Mouse (Mus musculus) CD8-positive naive resting alpha-beta T cell, adult 2 months (primary cell): ENCODE results near the gene Ubl4b.

Source experiments
- DNase-seq, 2 experiments: peaks; one replicate each; pipeline ENCODE4 v3.0.0; 2022; ENCODE audit warnings: low read depth in 2 of 2, low spot score in 2 of 2

The Ubl4b gene

DNA sequence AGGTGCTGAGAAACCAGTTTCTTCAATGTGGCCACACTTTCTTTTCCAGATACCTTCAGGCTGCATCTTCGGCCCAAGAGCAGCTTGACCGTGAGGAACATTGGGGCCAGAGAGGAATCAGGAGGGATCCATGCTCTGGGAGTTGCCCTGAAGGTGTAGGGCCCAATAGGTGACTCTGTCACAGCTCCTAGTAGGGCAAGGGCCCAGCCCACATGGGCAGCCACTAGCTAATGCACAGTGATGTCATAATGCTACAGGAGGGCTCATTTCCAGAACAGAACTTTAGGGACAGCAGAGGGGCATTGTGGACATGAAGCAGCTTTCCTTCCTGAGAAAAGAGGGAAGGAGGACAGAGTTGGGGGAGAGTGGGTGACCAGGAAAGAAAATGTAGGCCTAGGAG lies at the start of gene Ubl4b:
TSS of gene Ubl4b (minus strand) at position 232 of the 400 bp plus-strand sequence.
- DNase-seq, result no peak

DNA sequence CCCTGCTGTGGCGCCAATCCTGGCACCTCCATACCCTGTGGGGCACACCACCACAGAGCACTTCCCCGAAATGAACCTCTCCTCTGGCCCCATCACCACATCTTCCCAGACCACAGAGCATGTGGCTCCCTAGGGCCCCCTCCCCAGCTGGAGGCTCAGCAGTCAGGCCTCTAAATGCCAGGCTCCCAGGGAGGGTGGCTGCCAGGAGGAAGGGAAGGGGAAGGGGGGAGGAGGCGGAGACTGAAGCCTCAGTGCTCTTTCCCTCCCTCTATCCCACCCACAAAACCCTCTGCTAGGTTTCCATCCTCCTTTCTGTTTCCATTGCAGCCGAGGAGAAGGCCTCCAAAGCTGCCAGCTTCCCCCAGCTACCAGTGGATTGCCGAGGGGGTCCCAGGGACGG lies 45.3 kb upstream of the Ubl4b start:
- no peak for DNase-seq

DNA sequence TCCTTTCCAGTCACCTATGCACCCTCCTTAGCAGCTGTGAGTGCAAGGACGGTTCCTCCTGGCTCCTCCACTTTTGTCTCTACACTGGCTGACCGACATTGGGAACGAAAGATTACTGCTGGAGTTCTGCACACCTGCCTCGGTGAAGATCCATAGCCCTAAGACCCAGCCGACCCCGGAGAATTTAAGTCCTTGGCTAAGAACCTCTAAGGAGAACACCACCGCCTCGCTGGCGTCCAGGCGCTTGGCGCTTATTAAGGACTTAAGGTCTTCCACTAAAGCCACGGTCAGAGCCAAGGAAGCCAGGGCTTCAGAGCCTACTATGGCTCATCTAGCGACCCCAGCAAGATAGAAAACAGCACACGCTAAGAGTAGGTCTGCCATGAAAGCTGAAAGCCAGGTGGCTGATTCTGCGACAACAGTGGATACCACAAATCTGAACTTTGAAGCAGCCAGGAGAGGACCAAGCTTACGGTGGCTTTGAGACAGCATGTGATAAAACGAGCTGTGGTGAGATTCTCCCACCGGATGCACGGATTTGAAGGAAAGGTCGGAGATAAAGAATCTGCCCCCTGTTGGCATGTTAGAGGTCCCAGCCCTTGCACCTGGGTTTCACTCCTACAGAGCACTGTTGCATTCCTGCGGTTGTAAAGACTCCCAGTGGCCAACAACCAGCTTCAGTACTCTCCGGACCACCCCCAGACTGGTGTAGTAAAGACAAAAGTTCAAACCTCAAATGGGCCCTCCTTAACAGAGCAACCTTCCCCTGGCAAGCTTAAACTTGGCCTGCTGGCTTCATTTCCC lies 42.9 kb upstream of the Ubl4b start:
- DNase-seq, result no peak

DNA sequence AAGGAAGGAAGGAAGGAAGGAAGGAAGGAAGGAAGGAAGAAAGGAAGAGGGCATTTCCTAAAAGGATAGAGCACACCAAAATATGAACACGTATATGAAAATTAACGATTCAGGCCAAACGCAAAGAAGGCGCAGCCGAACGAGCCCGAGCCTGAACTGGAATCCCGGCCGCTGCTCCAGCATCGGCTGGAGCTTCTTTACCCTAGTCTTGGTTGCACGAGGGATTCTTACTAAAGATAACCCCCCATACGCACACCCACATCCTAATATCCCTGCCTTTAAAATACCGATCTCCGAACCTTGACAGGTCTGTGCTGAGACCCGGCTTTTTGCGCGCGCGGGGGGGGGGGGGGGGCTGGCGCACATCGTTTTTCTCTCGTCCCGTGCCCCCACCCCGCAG lies 42.3 kb upstream of the Ubl4b start:
- no peak for DNase-seq

DNA sequence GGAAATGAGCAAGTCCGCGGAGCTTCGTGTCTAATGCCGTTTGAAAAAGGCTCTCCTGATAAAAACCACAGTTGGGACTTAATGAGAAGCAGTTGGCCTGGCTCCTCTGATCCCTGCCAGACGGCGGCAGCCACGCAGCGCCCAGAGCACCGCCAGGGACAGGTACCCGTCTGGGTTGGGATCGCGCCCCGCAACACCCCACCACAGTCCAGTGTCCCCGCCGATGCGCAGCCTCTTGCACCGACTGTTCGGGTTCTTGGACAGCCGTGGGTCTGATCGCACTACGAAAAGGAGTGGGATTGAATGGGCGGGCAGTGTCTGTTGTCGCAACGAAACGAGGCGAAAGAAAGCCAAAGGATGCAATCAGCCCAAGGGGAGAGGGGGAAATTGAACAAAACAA lies 41.7 kb upstream of the Ubl4b start:
- DNase-seq, result no peak

DNA sequence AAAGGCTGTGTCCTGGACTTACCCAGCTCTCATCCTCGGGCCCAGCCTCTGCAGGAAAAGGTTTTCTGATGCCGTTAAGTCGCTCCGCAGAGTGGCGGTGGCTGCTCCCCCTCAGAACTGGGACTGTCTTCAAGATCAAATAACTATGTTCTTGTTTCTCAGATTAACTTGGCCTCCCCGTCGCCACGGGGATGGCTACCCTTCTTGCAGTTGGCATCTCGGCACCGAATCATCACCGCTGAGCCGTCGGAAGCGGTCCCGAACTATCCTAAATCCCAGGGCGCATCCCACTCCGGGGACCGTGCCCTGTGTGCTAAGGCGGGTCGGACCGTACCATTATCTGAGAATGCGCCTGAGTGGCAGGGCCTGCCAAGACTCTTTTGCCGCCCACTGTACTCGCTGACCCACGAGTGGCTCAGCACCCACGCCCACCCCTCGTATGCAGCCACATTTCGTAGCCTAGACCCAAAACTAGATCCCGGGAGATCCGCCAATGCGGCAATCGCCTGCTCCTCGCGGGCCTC lies 41.1 kb upstream of the Ubl4b start:
- no peak for DNase-seq

DNA sequence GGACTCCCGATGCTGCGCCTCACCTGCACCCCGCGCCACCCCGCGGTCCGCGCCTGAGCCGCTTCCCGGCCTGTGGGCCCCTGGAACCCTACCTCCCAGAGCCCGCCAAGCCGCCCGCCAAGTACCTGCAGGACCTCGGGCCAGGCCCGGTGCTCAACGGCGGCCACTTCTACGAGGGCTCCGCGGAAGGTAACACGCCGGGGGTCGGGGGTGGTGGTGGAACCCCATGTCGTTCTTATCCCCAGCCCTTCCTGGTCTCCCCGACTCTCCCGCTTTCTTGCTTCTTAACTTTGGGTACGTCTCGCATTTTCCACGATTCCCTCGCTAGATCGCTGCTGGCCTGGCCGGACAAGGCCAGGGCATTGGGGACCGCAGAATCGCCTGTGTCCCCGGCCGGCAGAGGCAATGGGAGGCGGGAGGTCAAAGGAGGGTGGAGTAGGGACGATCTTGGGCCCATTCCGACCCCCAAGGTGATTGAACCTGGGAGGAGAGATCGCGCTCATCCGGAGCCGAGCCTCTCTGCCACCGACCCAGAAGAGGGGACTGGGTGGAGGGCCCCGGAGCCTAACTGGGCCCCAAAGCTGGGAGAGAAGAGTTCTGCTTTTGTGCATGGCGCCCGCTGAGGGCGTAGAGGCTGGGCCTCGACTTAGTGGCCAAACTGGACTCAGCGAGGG lies 40.5 kb upstream of the Ubl4b start:
- DNase-seq, result no peak

DNA sequence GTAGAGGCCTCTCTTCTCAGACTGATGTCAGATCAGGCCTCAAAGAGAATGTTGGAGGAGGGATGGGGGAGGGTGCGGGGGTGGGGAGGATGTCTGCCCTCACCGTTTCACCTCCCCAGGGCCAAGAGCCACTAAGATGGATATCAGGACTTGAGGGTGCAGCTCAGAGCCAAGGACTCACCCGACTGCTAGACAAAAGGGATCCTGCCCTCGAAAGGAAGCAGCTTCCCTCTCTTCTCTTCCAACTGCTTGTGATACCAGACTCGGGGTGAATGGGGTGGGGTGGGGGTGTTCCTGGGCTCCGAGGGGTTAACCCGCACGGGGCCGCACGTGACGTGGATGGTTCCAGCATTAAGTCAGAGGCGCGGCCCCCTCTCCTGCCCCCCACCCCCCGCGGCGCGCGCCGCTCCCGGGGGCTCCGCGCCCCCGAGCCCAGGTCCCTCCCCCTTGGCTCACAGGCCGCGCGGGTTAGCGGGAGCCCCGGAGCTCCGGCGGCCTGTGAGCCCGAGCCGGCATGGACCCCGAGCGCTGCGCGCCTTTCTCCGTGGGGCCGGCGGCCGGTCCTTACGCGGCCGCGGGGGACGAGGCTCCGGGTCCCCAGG lies 39.9 kb upstream of the Ubl4b start, which contains the start of gene Alx3:
TSS of gene Alx3 (plus strand) at position 370 of the 602 bp plus-strand sequence.
- no peak for DNase-seq

DNA sequence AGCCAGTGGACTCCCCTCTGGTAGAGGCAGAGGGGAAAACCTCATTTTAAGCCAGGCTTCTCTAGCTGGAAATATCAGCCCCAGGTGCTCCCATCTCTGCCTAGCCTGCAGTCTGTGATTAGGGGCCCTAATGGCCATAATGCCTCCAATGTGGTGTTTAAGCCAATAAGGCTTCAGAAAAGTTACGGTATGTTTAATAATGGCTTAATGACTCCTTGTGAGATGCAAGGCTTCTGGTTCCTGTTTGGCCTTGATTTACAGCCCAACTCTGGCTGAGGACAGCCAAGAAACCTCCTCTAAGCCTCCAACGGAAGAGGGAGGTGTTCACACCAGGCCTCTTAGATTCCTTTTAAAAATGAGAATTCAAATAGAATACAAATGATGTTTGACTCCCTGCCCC lies 38.8 kb upstream of the Ubl4b start:
- no peak for DNase-seq

DNA sequence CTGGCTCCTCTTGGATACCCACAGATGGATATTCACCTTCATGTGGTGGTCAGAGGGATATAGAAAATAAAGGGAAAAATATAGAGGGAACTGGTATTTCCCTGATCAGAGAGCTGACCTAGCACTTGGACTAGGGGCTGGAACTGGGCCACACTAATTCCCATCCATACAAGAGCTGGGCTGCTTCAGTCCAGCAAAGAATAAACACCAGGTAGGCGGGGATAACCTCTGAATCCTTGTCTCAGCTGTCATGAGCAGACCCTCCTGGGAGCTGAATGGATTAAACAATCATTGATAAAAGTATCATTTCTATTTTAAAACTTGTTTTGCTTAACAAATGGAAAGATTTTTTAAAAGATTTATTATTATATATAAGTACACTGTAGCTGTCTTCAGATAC lies 36.7 kb upstream of the Ubl4b start:
- no peak for DNase-seq

DNA sequence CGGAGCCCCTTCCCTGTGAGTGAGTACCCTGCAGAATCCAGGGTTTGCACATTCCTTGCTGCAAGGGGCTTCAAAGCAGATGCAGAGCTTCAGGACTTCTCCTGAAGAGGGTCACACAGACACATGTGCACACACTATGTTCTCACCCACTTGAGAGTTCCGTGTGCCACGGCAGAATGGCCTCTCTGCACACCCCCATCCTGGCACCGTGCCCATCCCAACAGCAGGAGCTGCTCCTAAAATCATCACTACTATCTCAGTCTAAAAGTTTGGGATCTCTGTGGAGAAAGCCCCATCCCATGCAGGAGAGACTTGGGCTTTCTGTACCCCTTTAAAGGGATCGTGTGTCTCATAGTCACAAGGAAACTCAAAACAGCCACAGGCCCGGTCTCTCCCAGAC lies 31.6 kb upstream of the Ubl4b start:
- no peak for DNase-seq

DNA sequence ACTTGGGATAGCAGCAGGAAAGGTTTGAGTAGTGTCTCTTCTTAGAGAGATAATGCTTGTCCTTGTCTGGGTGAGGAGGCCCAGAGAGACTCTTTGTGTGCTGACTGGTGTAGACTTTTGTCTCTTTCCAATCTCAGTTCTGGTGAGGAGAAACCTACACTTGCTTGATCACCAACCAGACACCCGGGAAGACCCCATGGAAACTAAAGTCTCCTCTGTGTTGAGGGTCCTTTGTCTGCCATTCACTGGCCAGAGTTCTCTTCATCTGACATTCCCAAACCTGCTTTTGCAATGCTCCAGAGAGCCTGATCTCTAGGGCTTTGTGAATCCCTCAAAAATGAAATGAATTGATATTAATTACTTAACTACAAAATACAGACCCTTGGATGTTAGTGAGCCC lies 29.0 kb upstream of the Ubl4b start:
- no peak for DNase-seq

DNA sequence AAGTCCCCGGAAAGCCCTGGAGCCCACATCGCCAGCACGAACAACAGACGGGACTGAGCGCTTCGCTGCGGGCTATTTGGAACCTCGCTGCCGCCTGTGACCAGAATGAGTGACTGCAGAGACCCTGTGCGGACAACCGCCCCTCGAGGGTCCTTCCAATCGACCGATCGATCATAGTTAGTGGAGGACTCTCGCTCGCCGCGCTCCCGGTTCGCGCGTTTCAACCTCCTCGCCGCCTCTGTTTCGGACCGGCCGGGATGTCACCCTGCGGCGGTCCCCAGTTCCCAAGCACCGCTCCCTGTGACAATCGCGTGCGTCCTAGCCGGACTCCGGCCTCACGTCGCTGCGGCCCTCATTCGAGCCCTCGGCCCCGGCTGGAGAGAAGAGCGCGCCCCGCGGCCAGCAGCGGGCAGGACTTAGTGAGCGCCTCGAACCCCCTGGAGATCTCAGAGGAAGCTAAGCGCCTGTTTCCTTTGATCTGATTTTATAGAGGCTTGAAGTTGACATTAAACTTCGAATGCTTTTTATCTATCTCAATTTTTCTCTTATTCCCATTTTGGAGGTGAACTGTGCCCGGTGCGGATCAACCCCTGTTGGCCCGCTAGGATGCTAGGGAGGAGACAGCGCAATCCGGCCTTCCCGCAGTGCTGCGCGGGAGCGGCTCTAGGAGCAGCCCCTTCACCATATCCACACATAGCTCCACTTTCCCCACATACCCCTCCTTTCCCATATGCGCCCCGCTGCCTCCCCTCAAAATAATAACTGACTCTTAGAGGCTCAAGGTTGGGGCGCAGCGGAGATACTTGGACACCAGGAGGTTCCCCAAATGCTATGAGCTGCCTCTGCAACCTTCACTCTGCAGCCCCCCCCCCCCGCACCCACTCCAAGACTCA lies 28.2 kb upstream of the Ubl4b start:
- DNase-seq, result no peak

DNA sequence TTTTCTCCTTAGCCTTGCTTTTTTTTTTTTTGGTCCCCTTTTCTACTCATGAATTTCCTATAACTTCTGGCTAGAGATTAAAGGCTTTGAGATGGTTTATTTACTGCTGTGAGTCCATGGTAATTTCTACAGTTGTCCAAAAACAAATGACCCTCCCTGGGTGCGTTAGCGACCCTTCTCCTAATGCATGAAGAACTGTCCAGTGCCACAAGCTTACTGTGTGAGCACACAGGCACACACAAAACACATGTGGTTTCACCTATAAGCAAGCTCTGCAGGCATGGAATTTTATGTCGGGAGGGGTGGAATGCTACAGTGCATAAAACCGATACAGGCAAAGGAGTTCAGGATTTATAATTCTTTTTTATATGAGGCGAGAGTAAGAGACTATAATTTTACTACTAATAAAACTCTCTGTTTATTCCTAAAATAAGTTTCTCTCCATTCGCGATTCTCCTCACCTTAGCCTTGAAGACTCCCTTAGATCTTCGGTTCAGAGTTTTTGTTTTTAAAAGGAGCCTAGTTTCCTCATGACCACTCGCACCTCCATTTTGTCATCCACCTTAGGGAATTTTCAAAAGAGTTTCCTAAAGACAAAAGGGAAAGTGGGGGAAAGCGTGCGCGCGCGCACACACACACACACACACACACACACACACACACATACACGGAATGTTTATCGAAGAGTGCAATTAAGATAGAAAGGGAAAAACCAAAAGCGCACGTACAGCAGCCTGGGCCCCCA lies 27.4 kb upstream of the Ubl4b start:
- no peak for DNase-seq

DNA sequence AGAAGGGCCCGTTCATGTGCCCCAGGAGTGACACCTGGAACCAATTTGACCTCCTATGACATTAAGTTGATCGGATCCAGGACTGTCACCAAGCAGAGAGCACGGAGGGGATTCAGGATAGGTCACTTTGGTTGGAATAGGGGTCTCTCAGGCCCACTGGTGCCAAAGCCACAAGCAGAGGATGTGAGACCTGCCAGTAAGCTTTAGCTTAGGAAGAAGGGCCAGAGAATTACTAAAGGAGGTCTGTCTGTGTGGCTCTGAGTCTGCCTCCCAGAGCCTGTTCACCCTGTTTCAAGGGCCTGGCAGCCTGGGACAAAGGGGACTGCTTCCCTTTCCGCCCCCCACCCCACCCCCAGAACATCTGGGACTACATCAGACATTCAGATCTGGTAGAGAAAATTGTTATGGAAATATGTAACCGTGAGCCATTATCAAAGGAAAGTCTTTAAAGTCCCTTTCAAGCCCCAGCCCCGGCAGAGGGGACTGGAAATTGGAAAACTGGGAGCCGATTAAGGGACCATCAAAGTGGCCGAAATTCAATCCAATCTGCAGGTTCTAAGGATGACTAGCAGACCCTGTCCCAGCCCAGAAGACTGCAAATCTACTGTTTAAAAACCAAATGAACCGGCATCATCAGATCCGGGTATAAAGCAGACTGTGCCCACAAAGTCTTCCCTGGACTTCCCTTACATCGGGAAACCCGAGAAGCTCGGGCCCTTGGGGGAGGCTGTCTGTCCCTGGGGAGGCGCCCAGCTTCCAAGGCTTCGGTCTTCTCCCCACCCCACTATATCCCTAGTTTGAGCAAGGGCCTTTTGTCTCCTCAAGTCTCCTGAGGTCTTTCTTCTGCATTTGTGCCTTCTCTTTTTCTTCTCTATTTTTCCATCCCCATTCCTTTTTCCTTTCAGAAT lies 26.5 kb upstream of the Ubl4b start:
- no peak for DNase-seq

DNA sequence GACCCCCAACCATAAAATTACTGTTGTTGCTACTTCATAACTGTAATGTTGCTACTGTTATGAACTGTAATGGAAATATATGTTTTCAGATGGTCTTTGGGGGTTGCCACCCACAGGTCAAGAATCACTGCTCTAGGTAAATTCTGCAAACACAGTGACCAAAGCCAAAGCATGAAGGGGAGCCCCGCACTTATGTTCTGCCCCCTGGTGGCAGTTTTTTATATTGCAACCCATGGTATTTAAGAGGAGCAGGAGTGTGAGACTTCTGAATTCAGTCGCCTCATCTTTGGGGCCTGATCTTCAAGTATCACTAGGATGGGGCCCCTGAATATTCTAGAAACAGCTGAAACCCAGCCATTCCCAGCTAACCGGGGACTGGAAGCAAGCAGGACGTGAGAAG lies 24.6 kb upstream of the Ubl4b start:
- peak; percentile 30 to 34 for DNase-seq

DNA sequence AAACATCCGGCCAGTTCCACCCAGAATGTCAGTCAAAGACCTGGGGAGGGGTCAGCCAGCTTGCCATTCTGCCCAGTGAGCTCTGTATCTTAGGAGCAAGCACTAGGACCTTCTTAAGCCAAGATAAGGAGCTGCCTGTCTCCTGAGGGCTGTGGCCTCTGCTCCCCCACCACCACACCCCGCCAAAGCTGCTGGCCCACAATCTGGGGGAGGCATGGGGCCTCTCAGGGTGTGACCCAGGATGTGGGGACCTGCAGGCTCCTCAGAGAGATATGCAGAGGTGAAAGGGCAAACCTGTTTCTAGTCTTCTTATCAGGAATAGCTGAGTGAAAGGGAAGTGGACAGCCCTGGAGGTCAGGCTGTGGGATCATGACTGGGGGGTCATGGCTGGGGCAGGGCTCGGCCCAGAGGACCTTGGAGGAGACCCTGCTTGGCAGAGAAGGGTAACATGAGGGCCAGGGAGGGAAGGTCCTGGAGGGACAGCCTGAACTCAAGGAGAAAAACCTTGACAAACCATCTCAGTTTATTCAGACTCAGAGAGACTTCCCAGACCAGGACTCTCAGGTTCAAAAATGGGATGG lies 23.0 kb upstream of the Ubl4b start:
- DNase-seq, result no peak

DNA sequence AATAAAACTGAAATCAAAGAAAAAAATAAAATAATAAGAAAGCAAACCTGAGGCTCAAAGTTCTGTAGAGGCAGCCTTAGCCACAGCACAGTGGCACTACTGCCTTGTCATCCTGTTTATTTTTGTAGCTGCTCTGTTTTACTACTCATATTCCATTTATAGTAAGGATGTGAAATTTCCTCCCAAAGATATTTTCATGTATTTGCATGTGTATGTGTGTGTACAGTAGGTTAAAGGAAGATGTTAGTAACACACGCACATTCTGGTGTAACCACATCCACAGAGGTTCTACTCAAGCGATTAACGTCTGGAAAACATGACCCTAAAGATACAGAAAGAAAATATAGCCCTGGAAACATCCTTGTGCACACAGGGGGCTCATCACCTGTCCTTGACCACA lies 21.9 kb upstream of the Ubl4b start:
- no peak for DNase-seq

DNA sequence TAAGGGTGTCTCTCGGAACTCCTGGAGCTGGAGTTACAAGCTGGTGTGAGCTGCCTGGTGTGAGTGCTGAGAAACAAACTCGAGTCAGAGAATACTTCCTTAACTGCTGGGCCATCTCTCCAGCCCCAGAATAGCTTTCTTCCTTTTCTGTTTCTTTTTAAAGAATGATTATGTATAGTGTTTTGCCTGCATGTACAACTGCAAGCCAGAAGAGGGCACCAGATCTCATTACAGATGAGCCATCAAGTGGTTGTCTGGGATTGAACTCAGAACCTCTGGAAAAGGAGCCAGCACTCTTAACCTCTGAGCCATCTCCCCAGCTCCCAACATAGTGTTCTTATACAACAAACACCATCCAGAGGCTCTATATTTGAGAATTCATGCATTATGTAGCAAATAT lies 16.3 kb upstream of the Ubl4b start:
- DNase-seq, result no peak
